Mouse (Mus musculus) heart, adult 2 months (tissue): ENCODE measurements around the gene Gm45062.

Experiments used
- CTCF ChIP-seq: fragments of 200-600 bp; IDR thresholded peaks from 2 replicates; pipeline ENCODE4 v1.8.1; 2022; ENCODE audit warnings: antibody characterized with exemption, mild to moderate bottlenecking, moderate library complexity
- EP300 ChIP-seq: fragments of 200-500 bp; IDR thresholded peaks from 2 replicates; pipeline ENCODE4 v1.6.1; 2011; ENCODE audit warnings: low read depth, low read length, control low read depth; ENCODE audit not compliant: insufficient read depth
- POLR2A ChIP-seq: fragments of 200-500 bp; IDR thresholded peaks from 2 replicates; pipeline ENCODE4 v1.6.1; 2011; ENCODE audit warnings: mild to moderate bottlenecking, low read depth, low read length, control low read depth; ENCODE audit not compliant: insufficient read depth

- TF ChIP-seq CTCF, result no peak
- no peak for TF ChIP-seq POLR2A
- no peak for TF ChIP-seq EP300
These were observed 379.6 kb downstream of the Gm45062 start for GRCm38 (mm10) chr6:8638899-8639298.
